Mouse (Mus musculus): ENCODE measurements at regions not wholly inside any gene's neighbourhood (a gene's known extent, or its start where the extent isn't known, plus 50 kb on each side); places are given as distances from the start of the nearest gene placed in this dataset.

- DNase-seq (ENCODE audit: low spot score in 2 of 2) = no peak
Measured at GRCm38 (mm10) chrX:142456022-142456421, 65.7 kb upstream of the Acsl4 start.

GRCm38 (mm10) chrX:142464174-142464573, 73.8 kb upstream of the Acsl4 start:
- no peak for DNase-seq (ENCODE audit: low spot score in 2 of 2)

GRCm38 (mm10) chrX:142464756-142465155, 74.4 kb upstream of the Acsl4 start:
- DNase-seq (ENCODE audit: low spot score in 2 of 2) = no peak

GRCm38 (mm10) chrX:142467850-142468256, 77.5 kb upstream of the Acsl4 start:
- no peak for DNase-seq (ENCODE audit: low spot score in 2 of 2)

GRCm38 (mm10) chrX:142468388-142468787, 78.1 kb upstream of the Acsl4 start:
- no peak for DNase-seq (ENCODE audit: low spot score in 2 of 2)

- no peak for DNase-seq (ENCODE audit: low spot score in 2 of 2)
Measured at GRCm38 (mm10) chrX:142469048-142469634, 78.8 kb upstream of the Acsl4 start.

GRCm38 (mm10) chrX:142470083-142470482, 79.7 kb upstream of the Acsl4 start:
- DNase-seq (ENCODE audit: low spot score in 2 of 2) = no peak

- no peak for DNase-seq (ENCODE audit: low spot score in 2 of 2)
Measured at GRCm38 (mm10) chrX:142481203-142481815, 91.0 kb upstream of the Acsl4 start.

GRCm38 (mm10) chrX:142488078-142488477, 97.7 kb upstream of the Acsl4 start:
- no peak for DNase-seq (ENCODE audit: low spot score in 2 of 2)

- DNase-seq (ENCODE audit: low spot score in 2 of 2) = no peak
Measured at GRCm38 (mm10) chrX:142490093-142490717, 99.9 kb upstream of the Acsl4 start.

GRCm38 (mm10) chrX:142501094-142501493, 110.8 kb upstream of the Acsl4 start:
- no peak for DNase-seq (ENCODE audit: low spot score in 2 of 2)

GRCm38 (mm10) chrX:142504962-142505361, 114.6 kb upstream of the Acsl4 start:
- no peak for DNase-seq (ENCODE audit: low spot score in 2 of 2)

- no peak for DNase-seq (ENCODE audit: low spot score in 2 of 2)
Measured at GRCm38 (mm10) chrX:142507475-142507874, 117.1 kb upstream of the Acsl4 start.

- no peak for DNase-seq (ENCODE audit: low spot score in 2 of 2)
Measured at GRCm38 (mm10) chrX:142516406-142517131, 126.2 kb upstream of the Acsl4 start.

- no peak for DNase-seq (ENCODE audit: low spot score in 2 of 2)
Measured at GRCm38 (mm10) chrX:142517205-142517604, 126.9 kb upstream of the Acsl4 start.

- no peak for DNase-seq (ENCODE audit: low spot score in 2 of 2)
Measured at GRCm38 (mm10) chrX:142521063-142521462, 130.7 kb upstream of the Acsl4 start.

- DNase-seq (ENCODE audit: low spot score in 2 of 2) = no peak
Measured at GRCm38 (mm10) chrX:142526953-142527352, 136.6 kb upstream of the Acsl4 start.

GRCm38 (mm10) chrX:142529892-142530291, 139.6 kb upstream of the Acsl4 start:
- DNase-seq (ENCODE audit: low spot score in 2 of 2) = no peak

GRCm38 (mm10) chrX:142534780-142535179, 144.4 kb upstream of the Acsl4 start:
- DNase-seq (ENCODE audit: low spot score in 2 of 2) = no peak

GRCm38 (mm10) chrX:142535540-142535939, 145.2 kb upstream of the Acsl4 start:
- DNase-seq (ENCODE audit: low spot score in 2 of 2) = no peak

GRCm38 (mm10) chrX:142535954-142536353, 145.3 kb upstream of the Tmem164 start:
- no peak for DNase-seq (ENCODE audit: low spot score in 2 of 2)

- no peak for DNase-seq (ENCODE audit: low spot score in 2 of 2)
Measured at GRCm38 (mm10) chrX:142537259-142537963, 143.8 kb upstream of the Tmem164 start.

Measured in urinary bladder, postnatal 4 days (tissue).